Mouse (Mus musculus) CH12.LX (cell line): ENCODE data around the gene Gdi2. TPM values are rescaled to one million over a fixed set of nuclear protein-coding genes. Genes with fewer than 3 reads are reported as not detected.
"Not testable (repeated sequence)": the region's sequence is repeated elsewhere in the genome, so short reads cannot be mapped to it uniquely, and the experiment has no call there.

Experiments
- DNase-seq: peaks from one replicate; pipeline ENCODE4 v3.0.0-alpha.2; 2013; ENCODE audit errors: extremely low read depth
- H3K27ac ChIP-seq: 2 replicates; pipeline ENCODE4 v1.5.1; 2012; ENCODE audit warnings: low read depth, mild to moderate bottlenecking, control low read depth, moderate library complexity; ENCODE audit not compliant: insufficient read depth
- H3K27me3 ChIP-seq: replicated peaks from 2 replicates; pipeline ENCODE3; 2012; ENCODE audit warnings: inconsistent platforms
- H3K36me3 ChIP-seq, 2 experiments: replicated peaks in 1 of 2; 2 replicates each; pipeline versions ENCODE3 to v1.6.1; 2012; ENCODE audit warnings: inconsistent platforms in 1 of 2, low read length in 1 of 2, mild to moderate bottlenecking in 1 of 2, mixed read lengths in 1 of 2, moderate library complexity in 1 of 2; ENCODE audit not compliant: control insufficient read depth in 1 of 2, insufficient read depth in 1 of 2
- H3K4me1 ChIP-seq, 2 experiments: 2 replicates each; pipeline ENCODE4 v1.6.1; 2012; ENCODE audit warnings: inconsistent platforms in 1 of 2, moderate library complexity in 1 of 2; ENCODE audit not compliant: insufficient read depth in 2 of 2, control insufficient read depth in 1 of 2
- H3K4me2 ChIP-seq: 2 replicates; pipeline ENCODE4 v1.6.1; 2012; ENCODE audit warnings: low read depth, mild to moderate bottlenecking, control low read depth; ENCODE audit not compliant: poor library complexity, insufficient read depth, severe bottlenecking
- H3K4me3 ChIP-seq, 3 experiments: fragments of 150-350 bp in 1 of 3; sonication (generic) in 1 of 3; replicated peaks in 1 of 3; 2 replicates each; pipeline versions ENCODE3 to v1.5.1; 2011 to 2012; ENCODE audit warnings: low read depth in 2 of 3, low read length in 2 of 3, mild to moderate bottlenecking in 2 of 3, moderate library complexity in 2 of 3, control low read depth in 1 of 3, improper control_type of control experiment in 1 of 3, inconsistent platforms in 1 of 3, mixed read lengths in 1 of 3; ENCODE audit not compliant: poor library complexity in 1 of 3
- H3K79me2 ChIP-seq: replicated peaks from 2 replicates; pipeline ENCODE4 v1.6.1; 2012; ENCODE audit warnings: mild to moderate bottlenecking, moderate library complexity; ENCODE audit not compliant: control insufficient read depth, poor library complexity, insufficient read depth, severe bottlenecking; ENCODE audit errors: extremely low read depth
- H3K9ac ChIP-seq: 2 replicates; pipeline ENCODE4 v1.6.1; 2012; ENCODE audit warnings: low read depth, mild to moderate bottlenecking, control low read depth, moderate library complexity; ENCODE audit not compliant: insufficient read depth
- H3K9me3 ChIP-seq: replicated peaks from 2 replicates; pipeline ENCODE3; 2012; ENCODE audit warnings: low read length, inconsistent platforms, mixed read lengths
- BHLHE40 ChIP-seq: IDR thresholded peaks from 2 replicates; pipeline ENCODE4 v1.6.1; 2011; ENCODE audit warnings: mild to moderate bottlenecking, low read depth, low read length, improper control_type of control experiment
- CHD2 ChIP-seq: IDR thresholded peaks from 2 replicates; pipeline ENCODE4 v1.6.1; 2011; ENCODE audit warnings: low read length, improper control_type of control experiment
- E2F4 ChIP-seq: IDR thresholded peaks from 2 replicates; pipeline ENCODE4 v1.6.1; 2011; ENCODE audit warnings: low read depth, low read length, improper control_type of control experiment; ENCODE audit not compliant: insufficient replicate concordance
- ELF1 ChIP-seq: IDR thresholded peaks from 2 replicates; pipeline ENCODE4 v1.6.1; 2014; ENCODE audit warnings: low read depth, mild to moderate bottlenecking, inconsistent platforms, low read length, improper control_type of control experiment
- EP300 ChIP-seq: IDR thresholded peaks from 2 replicates; pipeline ENCODE4 v1.6.1; 2011; ENCODE audit warnings: low read length, improper control_type of control experiment
- ETS1 ChIP-seq: conservative IDR thresholded peaks from 2 replicates; pipeline ENCODE4 v1.6.1; 2012; ENCODE audit warnings: low read depth, mild to moderate bottlenecking, inconsistent platforms, low read length, improper control_type of control experiment, moderate library complexity
- GABPA ChIP-seq: IDR thresholded peaks from 2 replicates; pipeline ENCODE4 v1.6.1; 2012; ENCODE audit warnings: low read depth, low read length, improper control_type of control experiment, inconsistent platforms; ENCODE audit not compliant: insufficient replicate concordance
- IRF4 ChIP-seq: IDR thresholded peaks from 2 replicates; pipeline ENCODE4 v1.6.1; 2014; ENCODE audit warnings: low read depth, mild to moderate bottlenecking, inconsistent platforms, low read length, improper control_type of control experiment
- JUND ChIP-seq: conservative IDR thresholded peaks from 2 replicates; pipeline ENCODE4 v1.6.1; 2011; ENCODE audit warnings: low read depth, low read length, improper control_type of control experiment
- KAT2A ChIP-seq: IDR thresholded peaks from 2 replicates; pipeline ENCODE4 v1.6.1; 2012; ENCODE audit warnings: low read length, improper control_type of control experiment, inconsistent platforms; ENCODE audit not compliant: insufficient replicate concordance
- MEF2A ChIP-seq: IDR thresholded peaks from 2 replicates; pipeline ENCODE4 v1.6.1; 2014; ENCODE audit warnings: low read depth, mild to moderate bottlenecking, inconsistent platforms, low read length, improper control_type of control experiment, borderline replicate concordance
- MYC ChIP-seq: IDR thresholded peaks from 2 replicates; pipeline ENCODE4 v1.6.1; 2011; ENCODE audit warnings: low read depth, mild to moderate bottlenecking, improper control_type of control experiment, low read length
- NRF1 ChIP-seq: IDR thresholded peaks from 2 replicates; pipeline ENCODE4 v1.6.1; 2014; ENCODE audit warnings: low read depth, mild to moderate bottlenecking, inconsistent platforms, low read length, improper control_type of control experiment, moderate library complexity
- PAX5 ChIP-seq: IDR thresholded peaks from 2 replicates; pipeline ENCODE4 v1.6.1; 2012; ENCODE audit warnings: low read length, inconsistent platforms, mixed read lengths
- POLR2AphosphoS2 ChIP-seq: IDR thresholded peaks from 2 replicates; pipeline ENCODE4 v1.6.1; 2011; ENCODE audit warnings: low read depth, low read length, improper control_type of control experiment
- RCOR1 ChIP-seq: conservative IDR thresholded peaks from 2 replicates; pipeline ENCODE4 v1.6.1; 2012; ENCODE audit warnings: low read depth, mild to moderate bottlenecking, inconsistent platforms, low read length, improper control_type of control experiment
- SIN3A ChIP-seq: IDR thresholded peaks from 2 replicates; pipeline ENCODE4 v1.6.1; 2012; ENCODE audit warnings: low read length, improper control_type of control experiment, inconsistent platforms
- SMC3 ChIP-seq: IDR thresholded peaks from 2 replicates; pipeline ENCODE4 v1.6.1; 2011; ENCODE audit warnings: low read depth, low read length, improper control_type of control experiment
- TBP ChIP-seq: conservative IDR thresholded peaks from 2 replicates; pipeline ENCODE4 v1.6.1; 2011; ENCODE audit warnings: low read depth, low read length, improper control_type of control experiment
- TCF12 ChIP-seq: IDR thresholded peaks from 2 replicates; pipeline ENCODE4 v1.6.1; 2014; ENCODE audit warnings: low read depth, mild to moderate bottlenecking, inconsistent platforms, low read length, improper control_type of control experiment
- UBTF ChIP-seq: IDR thresholded peaks from 2 replicates; pipeline ENCODE4 v1.6.1; 2012; ENCODE audit warnings: low read depth, mild to moderate bottlenecking, inconsistent platforms, low read length, improper control_type of control experiment, moderate library complexity
- USF1 ChIP-seq: IDR thresholded peaks from 2 replicates; pipeline ENCODE4 v1.6.1; 2014; ENCODE audit warnings: low read depth, mild to moderate bottlenecking, inconsistent platforms, low read length, improper control_type of control experiment
- ZMIZ1 ChIP-seq: IDR thresholded peaks from 2 replicates; pipeline ENCODE4 v1.6.1; 2012; ENCODE audit warnings: low read depth, mild to moderate bottlenecking, inconsistent platforms, low read length, improper control_type of control experiment
- dilution Hi-C: fragments of 300-500 bp; cut with MboI; formaldehyde crosslinking; loops from 2 replicates; pipeline ENCODE4 v1.14.3; 2020; ENCODE audit warnings: low sequenced_read_pairs; ENCODE audit not compliant: extremely low pct_unique_long_range_greater_than_20kb, extremely low pct_ligation_motif_present
- in situ Hi-C: fragments of 300-500 bp; cut with MboI; formaldehyde crosslinking; loops from 3 replicates; pipeline ENCODE4 v1.14.3; 2019; ENCODE audit warnings: low sequenced_read_pairs, low pct_ligation_motif_present, low pct_unique_long_range_greater_than_20kb, mixed read lengths
- polyA plus RNA-seq: library from polyadenylated mRNA; unstranded; fragments of >175 nt; gene quantifications from 2 replicates; pipeline ENCODE4 v1.2.1, GENCODE M21; 2012; ENCODE audit warnings: low read depth; ENCODE audit not compliant: insufficient read length
- total RNA-seq, 2 experiments: library from RNA; depleted of rRNA; stranded (reverse); fragments of 300-350 nt in 1 of 2; fragments of >200 nt in 1 of 2; gene quantifications; 2 replicates each; pipeline ENCODE4 v1.2.3; 2012 to 2014

Gene Gdi2
- total and polyA plus RNA-seq, 3 experiments = 263 to 655 (median 609) TPM

DNA sequence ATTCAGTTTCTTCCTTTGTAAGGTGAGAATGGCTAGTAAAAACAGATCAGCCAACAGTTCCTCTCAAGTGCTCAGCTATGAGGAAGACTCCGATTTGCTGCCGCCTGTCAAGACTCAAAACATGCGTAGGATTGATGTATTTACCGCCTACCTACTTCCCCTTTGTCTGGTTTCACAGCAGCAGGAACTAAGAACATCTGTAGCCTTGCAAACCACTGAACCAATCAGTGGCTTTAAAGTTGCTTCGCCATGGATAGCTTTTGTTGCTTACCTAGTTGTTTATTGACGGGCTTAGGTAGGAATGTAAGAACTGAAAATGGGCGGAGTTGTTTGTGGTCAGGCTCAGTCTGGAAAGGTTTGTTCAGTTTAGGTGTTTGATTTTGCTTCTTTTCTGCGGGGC is 11.5 kb upstream of the Gdi2 start (continued):
- peak; percentile 74 for TF ChIP-seq MEF2A
- TF ChIP-seq EP300 = peak; percentile 96
- peak; percentile 56; the same call in 1 of the 2 replicates for TF ChIP-seq JUND
- no peak for TF ChIP-seq GABPA
- TF ChIP-seq USF1 = no peak
- TF ChIP-seq NRF1 = peak; percentile 41; the same call in 1 of the 2 replicates
- no peak for TF ChIP-seq KAT2A
- peak; percentile 85 for TF ChIP-seq ETS1
- 0 out of 2 replicates have a peak, but pooled peaks have one; percentile 54 for TF ChIP-seq RCOR1
- TF ChIP-seq POLR2AphosphoS2 = no peak
- TF ChIP-seq PAX5 = no peak
- no peak; the same call in 1 of the 2 replicates for TF ChIP-seq CHD2
- peak; percentile 92 for TF ChIP-seq IRF4
- peak; percentile 86 for TF ChIP-seq TCF12
- TF ChIP-seq UBTF = no peak
- peak; percentile 49; the same call in 1 of the 2 replicates for TF ChIP-seq BHLHE40

GRCm38 (mm10) chr13:3530451-3530850 is 7.4 kb upstream of the Gdi2 start:
- no peaks in the 10 kb centered on the region for H3K9me3 ChIP-seq
- peaks cover 7 to 17% of the 10 kb centered on the region in 2 experiments for H3K4me1 ChIP-seq
- DNase-seq = no peak
- no peak overlapping the region for H3K9ac ChIP-seq
- H3K27ac ChIP-seq = no peak overlapping the region
- TF ChIP-seq CHD2 = no peak
- no peak for TF ChIP-seq ELF1
- no peak for TF ChIP-seq E2F4
- TF ChIP-seq SIN3A = no peak
- TF ChIP-seq MYC = no peak
- TF ChIP-seq TBP = no peak
- TF ChIP-seq JUND = no peak
- TF ChIP-seq SMC3 = no peak
- TF ChIP-seq ZMIZ1 = no peak
- TF ChIP-seq BHLHE40 = no peak
- no peak for TF ChIP-seq POLR2AphosphoS2
- no peak for TF ChIP-seq UBTF
- TF ChIP-seq RCOR1 = no peak
- no peak for TF ChIP-seq EP300
- TF ChIP-seq NRF1 = no peak
- no peak for TF ChIP-seq USF1
- TF ChIP-seq GABPA = no peak
- no peak for TF ChIP-seq MEF2A
- no peaks in the 10 kb centered on the region for H3K36me3 ChIP-seq
- in situ Hi-C loops (loop anchor here (25.0 kb wide), 1 partner anchor 118 kb away; no protein-coding TSS in a partner anchor), dilution Hi-C loops (no loop called here)
- no peaks in the 10 kb centered on the region for H3K27me3 ChIP-seq
- H3K4me2 ChIP-seq = no peak overlapping the region
- no peak overlapping the region for H3K4me3 ChIP-seq
- H3K79me2 ChIP-seq = 0 out of 2 replicates have a peak, but pooled peaks cover under 1% of the 10 kb centered on the region

DNA sequence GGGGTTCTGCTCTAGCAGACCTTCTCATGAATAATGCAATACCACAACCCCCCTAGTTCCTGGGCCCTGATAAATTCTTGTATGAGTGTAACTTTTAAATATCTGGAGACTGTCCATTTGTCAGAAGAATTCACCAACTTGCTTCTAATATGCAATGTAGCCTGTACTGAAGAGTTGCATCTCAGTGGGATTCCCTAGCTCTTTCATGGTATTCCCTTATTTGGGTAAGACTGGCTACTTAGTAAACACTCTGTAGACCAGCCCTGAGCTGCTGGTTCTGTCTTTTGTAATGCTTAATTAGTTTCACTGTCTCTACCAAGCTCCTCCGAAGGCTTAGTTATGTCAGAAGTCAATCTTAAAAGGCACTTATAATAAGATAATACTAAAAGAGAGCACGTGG is 6.7 kb upstream of the Gdi2 start:
- dilution Hi-C loops, H3K27ac ChIP-seq, H3K4me2 ChIP-seq, H3K79me2 ChIP-seq, H3K4me3 ChIP-seq, H3K27me3 ChIP-seq, H3K9me3 ChIP-seq, H3K36me3 ChIP-seq, H3K9ac ChIP-seq, DNase-seq: not testable (repeated sequence)
- in situ Hi-C loops = loop anchor here (25.0 kb wide), 1 partner anchor 119 kb away; no protein-coding TSS in a partner anchor
- H3K4me1 ChIP-seq = peaks cover 7 to 14% of the 10 kb centered on the region in 2 experiments
